Mouse (Mus musculus): ENCODE data around the gene Jarid2.

The Jarid2 gene

DNA sequence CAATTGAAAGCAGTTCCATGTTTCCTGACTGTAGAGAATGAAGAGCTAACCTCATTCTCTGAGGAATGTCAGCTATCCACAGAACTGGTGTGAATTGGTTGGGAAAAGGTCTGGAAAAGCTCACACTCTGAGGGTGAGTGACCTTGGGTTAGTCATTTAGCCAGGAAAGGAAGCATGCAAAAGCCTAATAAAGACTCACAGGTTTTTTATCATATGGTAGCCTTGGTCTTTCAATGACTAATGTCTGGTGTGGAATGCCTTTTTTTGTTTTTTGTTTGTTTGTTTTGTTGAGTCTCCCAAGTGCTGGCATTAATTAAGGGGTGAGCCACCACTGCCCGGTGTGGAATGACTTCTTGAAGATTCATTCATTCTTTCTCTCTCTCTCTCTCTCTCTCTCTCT, 55.3 kb downstream of the Jarid2 start:
- no peak for DNase-seq

DNA sequence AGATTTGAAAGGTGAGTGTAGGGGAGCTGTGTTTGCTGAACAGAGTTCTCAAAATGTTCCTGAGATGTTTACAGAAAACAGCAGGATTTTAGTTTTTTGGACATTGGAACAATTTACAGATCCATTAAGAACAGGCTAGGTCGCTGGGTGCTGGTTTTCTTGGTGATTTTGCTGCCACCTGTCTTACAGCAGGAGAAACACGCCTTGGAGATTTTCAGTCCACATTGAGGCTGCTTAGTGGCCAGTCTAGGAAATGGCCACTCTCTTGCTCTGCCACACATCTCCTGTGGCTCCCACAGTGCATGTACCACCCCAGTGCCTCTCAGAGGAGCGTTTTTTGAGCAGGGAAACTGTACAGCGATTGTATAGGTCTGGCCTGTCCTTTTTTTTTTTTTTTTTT, 57.0 kb downstream of the Jarid2 start:
- DNase-seq, result peak; percentile 53

DNA sequence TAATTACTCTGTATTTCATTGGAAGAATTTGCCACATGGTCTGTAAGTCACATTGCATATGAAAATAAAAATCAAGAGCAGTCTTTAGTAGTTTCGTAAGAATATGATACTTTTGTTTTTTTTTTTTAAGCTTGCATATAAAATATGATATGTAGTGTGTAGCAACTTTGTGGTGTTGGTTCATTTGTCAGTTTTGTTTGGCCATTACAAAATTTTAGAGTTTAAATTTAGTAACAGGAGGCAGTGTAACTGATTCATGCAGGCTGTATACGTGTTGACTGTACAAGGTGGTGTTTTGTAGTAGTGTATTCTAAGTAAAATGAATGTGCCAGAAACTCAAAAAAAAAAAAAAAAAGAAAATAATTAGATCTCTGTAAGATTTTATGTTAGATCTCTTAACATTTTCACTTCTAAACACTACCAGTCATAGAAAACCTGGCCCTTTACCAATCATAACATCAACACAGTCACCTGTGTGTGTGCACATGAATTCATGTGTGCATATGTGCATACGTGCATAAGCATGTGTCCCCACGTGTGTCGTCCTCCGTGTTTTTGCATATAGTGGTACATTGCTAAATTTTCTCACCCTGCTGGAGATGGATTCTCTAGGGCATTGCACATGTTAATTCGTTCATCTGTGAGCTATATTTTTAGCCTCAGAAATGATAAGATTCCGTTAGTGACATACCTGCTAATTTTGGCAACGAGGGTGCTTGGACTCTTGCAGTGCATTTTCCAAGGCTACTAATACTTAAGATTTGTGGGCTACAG, 59.3 kb downstream of the Jarid2 start:
- DNase-seq, result no peak

DNA sequence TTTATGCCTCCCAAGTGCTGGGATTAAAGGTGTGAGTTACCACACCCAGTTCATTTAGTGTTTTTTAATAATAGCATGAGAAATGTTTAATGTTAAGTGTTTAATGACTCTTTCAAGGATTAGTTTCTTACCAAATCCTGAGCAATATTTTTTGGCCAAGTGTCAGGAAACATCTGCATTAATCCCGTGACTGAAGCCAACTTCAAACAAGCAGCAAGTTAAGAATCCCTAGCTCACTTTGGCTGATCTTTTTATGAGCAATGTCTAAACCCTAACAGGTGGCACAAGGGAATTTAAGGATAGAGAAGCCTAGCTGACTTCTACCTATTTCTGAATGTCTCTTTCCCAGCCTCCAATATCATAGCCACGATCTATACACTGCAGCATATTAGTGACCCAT, 60.7 kb downstream of the Jarid2 start:
- DNase-seq, result no peak

DNA sequence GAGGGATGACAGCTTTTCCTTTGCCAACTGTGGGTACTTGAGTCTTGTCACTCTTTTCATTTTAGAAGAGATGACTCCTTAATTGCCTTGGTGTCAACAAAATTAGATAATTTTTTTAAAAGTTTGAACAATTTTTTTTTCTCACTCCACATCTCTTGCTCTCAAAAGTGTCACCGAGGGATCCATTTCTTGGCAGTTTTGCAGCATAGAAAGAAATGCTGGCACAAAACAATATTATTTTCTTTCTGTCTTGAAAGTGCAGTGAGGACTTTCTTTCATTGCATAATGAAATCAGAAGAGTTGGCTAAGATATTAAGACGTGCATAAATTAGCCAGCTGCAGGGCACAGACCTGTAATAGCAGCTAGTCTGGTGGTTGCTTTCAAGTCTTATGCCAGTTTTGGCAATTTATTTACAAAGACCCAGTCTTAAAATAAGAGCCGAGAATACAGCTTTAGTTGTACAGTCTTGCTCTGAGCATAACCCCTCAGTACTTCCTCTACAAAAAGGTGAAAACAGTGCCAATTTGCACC, 63.2 kb downstream of the Jarid2 start:
- DNase-seq, result no peak

DNA sequence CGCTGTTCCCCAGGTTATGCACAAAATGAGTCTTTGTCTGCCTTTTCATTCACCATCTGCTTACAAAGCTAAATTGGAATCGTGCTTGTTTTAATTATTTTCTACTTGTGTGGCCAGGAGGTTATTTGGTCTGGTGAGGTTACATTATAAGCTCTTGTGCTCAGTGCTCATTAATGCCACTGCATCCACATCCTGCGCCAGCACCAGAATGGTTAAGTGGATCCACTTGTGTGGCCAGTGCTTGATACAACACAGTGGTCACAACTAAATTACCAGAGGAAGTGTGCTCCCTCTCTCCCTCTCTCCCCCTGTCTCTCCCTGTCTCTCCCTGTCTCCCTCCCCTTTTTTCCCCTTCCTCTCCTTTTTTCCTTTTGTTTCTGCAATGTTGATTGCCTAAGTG, 66.6 kb downstream of the Jarid2 start:
- DNase-seq, result no peak

DNA sequence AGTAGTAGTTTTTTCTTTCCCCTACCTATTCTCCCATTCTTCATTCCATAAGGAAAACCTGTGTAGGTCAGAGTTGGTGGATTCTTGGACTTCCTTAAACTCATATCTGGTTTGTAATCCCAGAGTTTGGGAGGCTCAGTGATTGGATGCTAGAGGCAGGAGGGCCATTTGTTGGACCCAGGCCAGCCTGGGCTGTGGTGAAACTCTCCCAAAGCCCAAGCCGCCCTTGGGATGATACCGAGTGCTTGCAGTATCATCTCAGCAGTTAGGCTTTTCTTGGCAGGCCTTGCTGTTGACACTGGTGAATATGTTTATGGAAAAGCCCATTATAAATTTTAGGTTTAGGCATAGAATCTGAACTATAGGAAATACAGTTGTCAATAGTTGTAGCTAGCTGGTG, 67.5 kb downstream of the Jarid2 start:
- no peak for DNase-seq

DNA sequence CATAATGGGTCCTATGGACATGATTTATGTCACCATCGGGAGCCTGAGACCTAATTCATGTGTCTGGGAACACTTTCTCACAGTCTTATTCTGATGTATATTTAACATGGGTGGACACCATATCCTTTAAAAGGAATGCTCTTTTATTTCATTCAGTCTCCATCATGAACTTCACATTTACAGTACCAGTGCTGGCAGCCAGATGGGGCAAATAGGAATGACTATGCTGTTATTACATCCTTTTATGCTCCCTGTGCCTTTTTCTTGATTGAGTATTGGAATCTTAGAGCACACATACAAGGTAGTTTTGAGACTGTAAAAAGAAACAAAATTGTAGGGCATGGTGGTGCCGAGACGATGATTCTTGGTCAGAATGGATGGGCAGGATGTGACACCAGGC, 69.0 kb downstream of the Jarid2 start:
- no peak for DNase-seq

GRCm38 (mm10) chr13:44799166-44799565, 69.9 kb downstream of the Jarid2 start:
- no peak for DNase-seq

DNA sequence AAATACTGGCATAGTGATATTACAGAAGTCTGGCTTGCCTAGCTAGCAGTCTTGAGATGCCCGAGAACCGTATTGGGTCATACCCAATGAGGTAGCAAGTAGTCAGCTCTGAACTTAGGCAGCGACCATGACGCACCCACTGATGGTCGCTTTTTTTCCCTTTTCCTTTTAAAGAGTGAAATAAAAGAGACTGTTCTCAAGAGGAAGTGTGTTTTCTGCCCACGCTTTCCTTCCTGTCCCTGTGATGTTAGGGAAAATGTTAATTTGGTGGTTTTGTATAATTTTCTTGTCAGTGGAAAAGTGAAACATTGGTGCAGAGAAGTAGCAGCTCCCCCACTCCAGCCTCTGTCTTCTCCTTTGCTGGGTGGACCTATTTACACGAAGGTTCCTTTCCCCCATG, 70.8 kb downstream of the Jarid2 start:
- no peak for DNase-seq

DNA sequence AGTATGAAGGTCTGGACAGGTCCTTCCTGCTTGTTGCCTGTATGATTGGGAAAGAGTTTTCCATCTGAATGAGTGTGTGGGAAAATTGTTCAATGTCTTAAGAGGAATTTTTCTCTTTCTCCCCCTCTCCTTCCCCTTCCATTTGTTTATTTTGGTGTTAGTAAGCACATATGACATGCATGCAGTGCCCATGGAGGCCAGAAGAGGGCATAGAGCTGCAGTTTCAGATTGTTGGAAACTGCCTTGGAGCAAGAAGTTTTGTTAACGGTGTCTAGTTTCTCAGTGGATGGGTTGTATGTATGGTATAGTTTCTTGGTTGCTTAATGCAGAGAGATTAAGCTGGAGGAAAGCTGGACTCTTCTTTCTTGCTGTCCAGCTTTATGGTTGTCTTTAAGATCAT, 75.6 kb downstream of the Jarid2 start:
- no peak for DNase-seq

DNA sequence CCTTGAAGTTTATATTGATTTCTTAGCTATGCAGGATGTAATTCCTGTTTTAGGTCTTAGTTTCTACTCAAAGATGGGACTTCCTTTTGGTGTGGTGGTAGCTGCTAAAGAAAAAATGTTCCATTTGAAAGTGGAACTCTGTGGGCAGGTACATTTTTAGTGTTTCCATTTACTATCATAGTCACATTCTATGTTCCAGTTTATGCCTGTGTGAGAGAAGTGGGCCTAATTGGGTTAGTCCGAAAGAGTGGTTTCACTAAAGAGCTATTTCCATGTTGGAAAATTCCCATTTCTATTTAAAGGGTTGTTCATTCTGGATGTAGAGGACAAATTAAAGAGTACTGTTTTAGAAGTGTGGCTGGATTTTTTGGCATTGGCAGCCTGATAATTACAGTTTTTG, 79.0 kb downstream of the Jarid2 start:
- DNase-seq, result no peak

GRCm38 (mm10) chr13:44811021-44811420, 81.7 kb downstream of the Jarid2 start:
- DNase-seq, result no peak

DNA sequence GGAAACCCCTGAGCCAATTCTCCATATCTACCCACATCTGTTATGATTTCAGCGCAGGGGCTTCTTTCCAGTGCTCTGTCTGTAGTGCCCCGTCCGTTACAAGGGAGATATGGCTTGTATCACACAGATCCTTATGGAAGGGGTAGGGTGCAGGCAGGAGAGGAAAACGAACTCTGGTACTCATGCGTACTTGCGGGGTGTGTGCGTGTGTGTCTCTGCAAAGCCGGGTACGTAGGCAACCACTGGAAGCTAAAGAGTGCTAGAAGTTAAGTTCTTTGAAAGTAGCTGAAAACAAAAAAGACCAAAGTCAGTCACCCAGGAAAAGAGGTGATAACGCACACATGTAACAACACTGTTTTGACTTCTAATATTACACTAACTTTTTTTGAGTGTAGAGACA, 82.3 kb downstream of the Jarid2 start:
- no peak for DNase-seq

GRCm38 (mm10) chr13:44812381-44812780, 83.1 kb downstream of the Jarid2 start:
- DNase-seq, result no peak

- peak; percentile 32 for DNase-seq
These were observed 90.1 kb downstream of the Jarid2 start for GRCm38 (mm10) chr13:44819400-44819799.

DNA sequence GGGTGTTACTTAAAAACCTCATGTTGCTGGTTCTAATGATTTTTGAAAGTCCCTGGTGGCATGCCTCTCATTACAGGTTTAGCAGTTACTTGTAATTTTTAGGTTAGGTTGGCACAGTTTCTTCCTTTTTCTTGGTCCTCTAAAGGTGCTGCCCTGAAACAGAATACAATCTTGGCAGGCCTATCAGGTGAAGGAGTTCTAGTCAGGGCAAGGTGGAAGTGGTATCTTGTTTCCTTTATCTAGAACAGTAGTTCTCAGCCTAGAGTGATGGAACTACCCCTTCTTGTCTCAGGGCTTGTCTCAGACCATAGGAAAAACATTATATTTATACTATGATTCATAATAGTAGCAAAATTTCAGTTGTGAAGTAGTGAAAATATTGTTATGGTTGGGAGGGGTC, 93.3 kb downstream of the Jarid2 start:
- DNase-seq, result no peak

- no peak for DNase-seq
These were observed 99.6 kb downstream of the Jarid2 start for GRCm38 (mm10) chr13:44828903-44829302.

DNA sequence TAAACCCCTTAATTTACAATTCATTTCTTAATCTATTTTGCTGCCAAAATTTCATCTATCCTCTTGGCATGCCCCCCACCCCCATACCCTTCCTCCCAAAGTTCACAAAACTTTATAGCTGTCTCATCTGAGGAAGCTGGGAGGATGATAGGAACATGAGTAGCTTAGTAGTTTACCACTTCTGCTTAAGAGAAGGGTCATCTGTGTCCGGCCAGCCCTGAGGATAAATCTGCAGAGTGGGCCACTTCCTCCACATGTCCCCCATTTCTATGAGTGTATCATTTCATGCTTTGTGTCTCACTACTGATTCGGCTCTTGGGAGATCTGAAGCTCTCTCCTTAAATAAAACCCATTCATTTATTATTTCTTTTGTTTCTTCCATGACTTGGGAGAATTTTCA, 102.8 kb downstream of the Jarid2 start:
- DNase-seq, result no peak

DNA sequence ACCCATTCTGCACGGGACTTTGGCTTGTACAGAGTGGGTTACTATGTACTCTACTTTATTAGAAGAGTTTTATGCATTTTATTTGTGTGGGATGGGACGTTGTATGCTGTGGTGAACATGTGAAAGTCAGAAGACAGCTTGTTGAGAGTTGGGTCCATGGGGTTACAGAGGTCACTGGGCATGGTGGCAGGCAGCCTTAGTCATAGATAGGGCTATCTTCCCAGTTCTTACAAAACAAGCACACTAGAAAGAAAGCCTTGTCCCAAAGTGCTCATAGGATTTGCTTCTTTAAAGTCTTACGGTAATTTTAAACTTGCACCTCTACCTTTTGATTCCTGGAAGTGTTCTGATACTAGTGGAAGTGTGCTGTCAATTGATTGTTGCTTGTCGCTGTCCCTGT, 103.6 kb downstream of the Jarid2 start:
- no peak for DNase-seq

GRCm38 (mm10) chr13:44833353-44833752, 104.1 kb downstream of the Jarid2 start:
- peak; percentile 37 for DNase-seq

- no peak for DNase-seq
These were observed 108.2 kb downstream of the Jarid2 start for GRCm38 (mm10) chr13:44837445-44837844.

- peak; percentile 88 for DNase-seq
These were observed 110.9 kb downstream of the Jarid2 start for GRCm38 (mm10) chr13:44839866-44840835.

DNA sequence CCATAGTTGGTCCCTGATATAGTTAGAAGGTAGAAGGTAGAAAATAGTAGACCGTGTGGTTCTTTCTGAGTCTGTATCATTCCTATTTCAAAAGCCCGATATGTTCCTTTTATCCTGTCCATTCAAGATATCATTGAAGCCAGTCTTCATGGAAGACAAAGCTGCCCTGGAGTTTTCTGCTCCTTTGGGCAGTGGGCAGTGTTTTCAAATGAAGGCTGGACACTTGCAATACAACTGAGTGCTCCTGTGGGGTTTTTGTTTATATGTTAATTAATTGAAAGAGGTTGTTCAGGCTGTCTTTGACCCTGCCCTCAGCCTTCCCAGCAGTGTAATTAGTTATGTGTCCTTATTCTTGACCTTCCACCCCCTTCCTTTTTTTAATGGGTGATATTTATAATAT, 122.2 kb downstream of the Jarid2 start:
- DNase-seq, result no peak

Data from cerebellum, adult 11-12 months (tissue).